Mouse (Mus musculus) midbrain, embryonic 10.5 days (tissue): ENCODE results near the gene Olfr827. TPM values are rescaled to one million over a fixed set of nuclear protein-coding genes. Genes with fewer than 3 reads are reported as not detected.

Source experiments
- DNase-seq: peaks from one replicate; pipeline ENCODE4 v3.0.0-alpha.2; 2017; ENCODE audit warnings: low spot score
- H3K27ac ChIP-seq: fragments of 300-500 bp; sonication (generic); replicated peaks from 2 replicates; pipeline ENCODE4 v1.5.1; 2016; ENCODE audit warnings: mild to moderate bottlenecking
- H3K27me3 ChIP-seq: fragments of 300-500 bp; sonication (generic); 2 replicates; pipeline ENCODE4 v1.6.1; 2016; ENCODE audit warnings: low read depth, mild to moderate bottlenecking; ENCODE audit not compliant: poor library complexity, severe bottlenecking
- H3K36me3 ChIP-seq: fragments of 300-500 bp; sonication (generic); 2 replicates; pipeline ENCODE4 v1.6.1; 2016; ENCODE audit warnings: mild to moderate bottlenecking, moderate library complexity
- H3K4me1 ChIP-seq: fragments of 300-500 bp; sonication (generic); 2 replicates; pipeline ENCODE4 v1.6.1; 2016
- H3K4me3 ChIP-seq: fragments of 300-500 bp; sonication (generic); 2 replicates; pipeline ENCODE4 v1.5.1; 2016; ENCODE audit warnings: mild to moderate bottlenecking, moderate library complexity
- H3K9me3 ChIP-seq: fragments of 300-500 bp; sonication (generic); replicated peaks from 2 replicates; pipeline ENCODE4 v1.6.1; 2016; ENCODE audit warnings: mild to moderate bottlenecking
- WGBS: fragments of 180-500 bp; shearing (Covaris S2); methylation state at CpG from one replicate; pipeline ENCODE4 v1.1.7; 2016; 5-methylcytosine and 5-hydroxymethylcytosine counted together
- polyA plus RNA-seq: library from polyadenylated mRNA; unstranded; fragments of >200 nt; fragmentation: Nextera tagmentation; extraction: Ambion mirVana; gene quantifications from 2 replicates; pipeline ENCODE4 v1.2.1, GENCODE M21; 2016

Olfr827 gene
- polyA plus RNA-seq: not detected in 2 replicates

DNA sequence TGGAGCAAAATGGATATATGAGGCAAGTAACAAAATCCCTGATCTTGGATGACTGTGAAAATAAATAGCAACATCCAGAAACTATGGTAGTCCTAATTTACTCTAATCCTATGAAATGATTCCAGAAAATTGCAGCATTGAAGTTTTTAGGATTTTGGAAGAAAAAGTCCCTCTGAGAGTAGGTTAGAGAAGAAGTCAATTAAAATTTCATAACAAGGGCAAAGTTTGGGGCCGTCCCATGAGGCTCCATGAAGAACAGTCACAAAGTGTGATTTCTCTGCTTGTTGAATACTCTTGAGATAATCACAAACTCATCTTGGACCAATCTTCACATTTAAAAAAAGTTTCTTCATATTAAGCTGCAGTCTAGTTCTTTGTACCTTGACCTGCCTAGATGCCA lies at the start of gene Olfr827:
Gene Olfr827 (minus strand): TSS at position 101 of the 400 bp plus-strand sequence.
- Histone ChIP-seq H3K27me3 (no peaks in the 10 kb centered on the region), H3K4me3 (no peak within 1 kb of the TSS), H3K27ac (no peak within 1 kb of the TSS), H3K36me3 (no peaks in the 10 kb centered on the region), H3K4me1 (no peaks in the 10 kb centered on the region), H3K9me3 (no peaks in the 10 kb centered on the region)
- DNase-seq: no peak
- 81% methylated on average over 1 of the region's 1 CpGs for whole genome bisulfite sequencing

DNA sequence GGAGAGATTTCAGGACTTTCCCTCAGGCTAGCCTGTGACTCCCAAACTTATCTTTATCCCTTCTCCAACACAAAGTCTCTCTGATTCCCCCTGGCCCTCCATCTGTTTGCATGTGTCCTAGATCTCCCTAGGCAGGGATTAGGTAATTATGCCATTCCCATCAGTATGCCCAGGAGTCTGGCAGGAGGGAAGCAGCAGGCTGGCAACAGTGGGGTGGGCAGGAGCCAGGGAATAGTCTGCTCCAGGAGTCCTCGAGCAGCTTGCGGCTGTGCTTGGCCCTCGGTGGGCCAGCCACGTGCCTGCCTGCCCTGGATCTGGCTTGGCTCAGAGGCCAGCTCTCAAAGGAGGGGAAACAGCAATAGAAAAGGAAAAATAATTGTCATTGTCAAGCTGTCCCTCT lies 49.0 kb upstream of the Olfr827 start:
- Histone ChIP-seq H3K9me3 (no peaks in the 10 kb centered on the region), H3K36me3 (no peaks in the 10 kb centered on the region), H3K4me1 (no peaks in the 10 kb centered on the region; the same call in 1 of the 2 replicates), H3K27me3 (no peaks in the 10 kb centered on the region), H3K4me3 (no peak overlapping the region), H3K27ac (0 out of 2 replicates have a peak overlapping the region, but pooled peaks have one; percentile 28)
- WGBS: 74% methylated on average over 4 of the region's 4 CpGs
- no peak for DNase-seq

DNA sequence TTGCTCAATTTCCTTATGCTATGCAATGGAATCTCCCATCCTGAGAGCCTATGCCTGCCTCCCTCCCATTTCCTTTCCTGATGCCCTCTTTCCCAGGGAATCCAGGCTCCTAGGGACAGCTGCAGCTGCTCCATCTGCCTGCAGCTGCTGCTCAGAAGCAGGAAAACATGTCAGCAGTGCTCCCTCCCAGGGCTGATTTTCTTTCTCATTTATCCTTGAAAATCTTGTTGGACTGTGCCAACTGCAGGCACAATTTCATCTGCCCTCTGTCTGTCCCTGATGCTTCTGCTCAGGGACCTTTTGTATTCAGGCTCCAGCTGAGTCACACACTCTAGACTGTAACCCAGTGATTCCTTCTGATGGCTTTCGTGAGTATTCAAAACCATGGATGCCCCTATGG lies 45.3 kb upstream of the Olfr827 start:
- no peak for DNase-seq
- no peaks in the 10 kb centered on the region for H3K27me3 ChIP-seq
- H3K4me1 ChIP-seq: peaks cover 7% of the 10 kb centered on the region
- no peaks in the 10 kb centered on the region for H3K9me3 ChIP-seq
- H3K36me3 ChIP-seq: no peaks in the 10 kb centered on the region
- WGBS: 84% methylated on average over 1 of the region's 1 CpGs
- H3K4me3 ChIP-seq: no peak overlapping the region
- H3K27ac ChIP-seq: no peak overlapping the region

DNA sequence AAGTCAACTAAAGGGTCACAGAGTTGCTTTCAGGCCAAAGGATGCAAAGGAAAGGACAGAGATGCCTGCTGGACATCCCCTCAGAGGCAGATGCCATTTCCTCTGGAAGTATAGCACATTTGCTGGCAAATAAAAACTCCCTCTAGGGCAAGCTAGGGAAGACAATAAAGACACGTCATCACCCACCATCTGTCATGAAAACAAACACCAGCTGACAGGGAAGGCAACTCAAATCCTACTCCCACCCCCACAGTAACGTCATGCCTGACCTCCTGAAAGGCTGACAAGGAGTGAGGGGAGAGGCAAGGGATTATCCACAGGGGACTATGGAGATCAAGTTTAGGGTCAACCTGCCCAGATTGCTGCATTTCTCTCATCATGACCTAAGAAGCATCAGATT lies 30.1 kb upstream of the Olfr827 start:
- Histone ChIP-seq H3K4me1 (peaks cover 5% of the 10 kb centered on the region; the same call in 1 of the 2 replicates), H3K4me3 (no peak overlapping the region), H3K27ac (no peak overlapping the region; the same call in 1 of the 2 replicates), H3K27me3 (no peaks in the 10 kb centered on the region), H3K9me3 (no peaks in the 10 kb centered on the region), H3K36me3 (no peaks in the 10 kb centered on the region)
- 6% methylated on average over 2 of the region's 2 CpGs for WGBS
- DNase-seq: peak; percentile 27

DNA sequence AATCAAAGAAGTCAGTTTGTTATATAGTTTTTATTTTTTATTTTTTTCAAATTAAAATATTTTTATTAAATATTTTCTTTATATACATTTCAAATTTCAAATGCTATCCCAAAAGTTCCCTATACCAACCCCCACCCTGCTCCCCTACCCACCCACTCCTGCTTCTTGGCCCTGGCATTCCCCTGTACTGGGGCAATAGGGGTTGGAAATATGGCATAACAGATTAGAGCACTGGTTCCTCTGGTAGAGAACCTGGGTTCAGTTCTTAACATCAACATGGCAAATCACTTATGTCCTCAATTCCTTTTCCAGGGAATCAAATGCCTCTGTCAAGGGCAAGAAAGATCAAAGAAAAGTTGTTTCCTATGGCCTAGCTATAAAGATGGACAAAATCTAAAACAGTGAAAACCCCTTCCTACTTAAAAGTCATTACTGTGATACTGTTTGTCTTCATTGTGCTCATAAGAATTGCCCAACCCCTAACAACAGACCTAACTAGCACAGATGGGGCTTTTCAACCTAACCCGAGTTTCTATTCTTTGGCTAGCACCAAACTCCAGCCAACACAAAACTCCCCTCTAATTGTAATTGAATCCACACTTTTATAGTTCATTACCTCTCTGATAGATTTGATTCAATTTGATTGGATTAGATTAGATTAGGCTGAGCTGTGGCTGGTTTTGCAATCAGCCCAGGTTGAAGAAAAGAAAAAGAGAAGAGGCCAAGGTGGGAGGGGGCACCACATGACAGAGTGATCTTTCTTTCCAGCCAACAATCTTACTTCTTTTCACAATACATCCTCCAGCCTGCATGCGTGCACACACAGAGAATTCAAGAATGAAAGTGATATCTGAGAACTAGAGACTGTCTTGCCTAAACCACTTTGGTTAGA lies 24.4 kb upstream of the Olfr827 start:
- H3K27me3 ChIP-seq: no peaks in the 10 kb centered on the region
- no peaks in the 10 kb centered on the region for H3K9me3 ChIP-seq
- no peaks in the 10 kb centered on the region for H3K36me3 ChIP-seq
- H3K27ac ChIP-seq: no peak overlapping the region
- DNase-seq: no peak
- 51% methylated on average over 2 of the region's 2 CpGs for WGBS
- H3K4me1 ChIP-seq: peaks cover 15% of the 10 kb centered on the region
- H3K4me3 ChIP-seq: no peak overlapping the region

DNA sequence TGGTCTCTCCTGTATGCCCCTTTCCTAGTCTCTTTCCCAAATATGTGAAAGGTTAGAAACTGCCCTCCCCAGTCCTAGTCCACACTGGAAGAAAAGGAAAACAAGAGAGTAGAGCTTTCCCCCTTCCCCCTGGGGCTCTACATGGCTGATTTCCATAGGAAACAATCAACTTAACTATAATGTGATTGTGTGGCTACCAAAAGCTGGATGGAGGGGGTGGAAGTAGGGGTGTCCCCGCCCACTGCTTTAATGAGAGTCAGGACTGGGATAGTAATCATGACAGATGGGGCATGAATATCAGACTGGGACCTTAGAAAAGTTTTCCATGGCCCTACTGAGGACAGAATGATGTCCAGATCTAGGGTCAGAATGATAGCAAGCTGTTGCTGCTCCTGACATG lies 20.4 kb upstream of the Olfr827 start:
- no peak for DNase-seq
- peak overlapping the region; percentile 42; the same call in 1 of the 2 replicates for H3K27ac ChIP-seq
- WGBS: 45% methylated on average over 1 of the region's 1 CpGs
- no peaks in the 10 kb centered on the region for H3K36me3 ChIP-seq
- no peak overlapping the region for H3K4me3 ChIP-seq
- no peaks in the 10 kb centered on the region for H3K9me3 ChIP-seq
- peaks cover 15% of the 10 kb centered on the region for H3K4me1 ChIP-seq
- no peaks in the 10 kb centered on the region for H3K27me3 ChIP-seq

DNA sequence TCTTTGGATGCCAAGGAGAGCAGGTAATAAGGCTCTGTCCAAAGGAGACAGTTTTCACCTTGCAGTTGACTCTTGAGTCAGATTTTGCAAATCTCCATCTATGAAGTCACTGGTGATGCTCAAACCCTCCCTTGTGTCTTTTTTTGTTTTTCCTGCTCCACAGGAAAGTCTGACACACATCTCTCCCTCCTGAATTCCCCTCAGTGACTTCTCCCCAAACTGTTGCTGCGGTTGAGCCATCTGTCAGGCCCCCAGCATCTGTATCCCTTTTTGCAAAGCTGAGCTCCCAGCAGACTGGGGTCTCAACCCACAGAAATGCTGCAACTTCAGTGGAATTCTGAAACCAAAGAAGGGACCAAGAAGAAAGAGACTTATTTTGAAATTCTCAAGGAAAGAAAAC lies 17.9 kb upstream of the Olfr827 start:
- Histone ChIP-seq H3K36me3 (no peaks in the 10 kb centered on the region), H3K9me3 (no peaks in the 10 kb centered on the region), H3K4me3 (no peak overlapping the region), H3K27me3 (no peaks in the 10 kb centered on the region), H3K27ac (no peak overlapping the region), H3K4me1 (peaks cover 8% of the 10 kb centered on the region)
- 76% methylated on average over 1 of the region's 1 CpGs for WGBS
- no peak for DNase-seq

DNA sequence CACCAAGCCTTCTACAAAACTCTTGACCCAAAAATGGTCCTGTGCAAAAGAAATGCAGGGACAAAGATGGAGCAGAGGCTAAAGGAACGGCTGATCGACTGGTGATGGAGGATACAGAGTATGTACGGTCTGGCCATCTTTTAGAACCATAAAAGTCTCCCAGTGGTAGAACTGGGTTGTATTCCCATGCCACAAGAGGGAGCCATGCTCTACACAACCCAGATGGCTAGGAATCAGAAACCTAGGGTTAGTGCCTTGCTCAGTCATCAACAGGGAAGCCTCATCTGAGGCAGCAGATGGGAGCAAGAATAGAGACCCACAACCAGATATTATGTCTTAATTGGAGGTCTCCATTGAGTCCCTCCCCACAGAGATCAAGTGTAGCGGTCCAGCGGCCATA lies 15.4 kb upstream of the Olfr827 start:
- H3K4me3 ChIP-seq: no peak overlapping the region
- no peak overlapping the region for H3K27ac ChIP-seq
- no peak for DNase-seq
- WGBS: 86% methylated on average over 5 of the region's 5 CpGs
- H3K36me3 ChIP-seq: no peaks in the 10 kb centered on the region
- H3K4me1 ChIP-seq: peaks cover 3% of the 10 kb centered on the region
- H3K9me3 ChIP-seq: no peaks in the 10 kb centered on the region
- no peaks in the 10 kb centered on the region for H3K27me3 ChIP-seq

DNA sequence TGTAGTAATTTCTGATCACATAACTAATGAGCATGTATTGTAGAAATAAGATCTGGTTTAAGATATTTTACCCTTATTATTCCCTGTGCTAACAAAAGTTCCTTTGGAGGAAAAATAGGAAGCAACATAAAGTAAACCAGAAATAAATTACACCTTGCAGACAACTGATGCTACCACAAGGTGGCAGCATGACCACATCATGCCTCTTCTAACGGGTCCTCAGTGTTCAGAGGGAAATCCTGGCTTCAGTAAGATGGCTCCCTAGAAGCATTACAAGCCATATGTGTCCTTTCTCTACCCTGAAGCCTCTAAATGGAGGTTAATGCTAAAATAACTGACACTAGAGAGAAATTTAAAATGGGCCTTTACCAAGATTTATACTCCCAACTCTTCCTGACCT lies 14.0 kb upstream of the Olfr827 start:
- Histone ChIP-seq H3K36me3 (no peaks in the 10 kb centered on the region), H3K4me1 (no peaks in the 10 kb centered on the region), H3K4me3 (no peak overlapping the region), H3K27me3 (no peaks in the 10 kb centered on the region), H3K27ac (no peak overlapping the region), H3K9me3 (no peaks in the 10 kb centered on the region)
- DNase-seq: peak; percentile 46
- 2% methylated on average over 1 of the region's 1 CpGs for WGBS

DNA sequence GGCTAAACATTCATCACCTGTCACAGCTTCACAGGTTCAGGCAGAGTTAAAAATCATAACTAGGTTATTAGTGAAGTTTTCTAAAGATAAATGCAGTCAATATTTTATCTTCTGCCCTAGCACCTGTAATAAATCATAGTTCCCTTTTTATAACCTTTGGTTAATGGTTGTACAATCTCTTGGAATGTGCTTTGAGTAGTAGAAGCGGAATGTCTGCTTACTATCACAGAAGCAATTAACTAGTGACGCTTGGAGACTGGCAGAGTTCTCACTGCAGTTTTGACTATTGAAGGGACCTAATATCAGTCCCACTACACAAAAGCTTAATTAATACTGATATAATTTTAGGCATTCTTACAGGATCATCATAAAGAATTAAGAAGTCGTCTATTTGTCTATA lies 10.8 kb upstream of the Olfr827 start:
- Histone ChIP-seq H3K36me3 (no peaks in the 10 kb centered on the region), H3K27me3 (no peaks in the 10 kb centered on the region), H3K27ac (no peak overlapping the region), H3K4me3 (no peak overlapping the region), H3K9me3 (no peaks in the 10 kb centered on the region), H3K4me1 (no peaks in the 10 kb centered on the region)
- 86% methylated on average over 3 of the region's 3 CpGs for WGBS
- DNase-seq: no peak

DNA sequence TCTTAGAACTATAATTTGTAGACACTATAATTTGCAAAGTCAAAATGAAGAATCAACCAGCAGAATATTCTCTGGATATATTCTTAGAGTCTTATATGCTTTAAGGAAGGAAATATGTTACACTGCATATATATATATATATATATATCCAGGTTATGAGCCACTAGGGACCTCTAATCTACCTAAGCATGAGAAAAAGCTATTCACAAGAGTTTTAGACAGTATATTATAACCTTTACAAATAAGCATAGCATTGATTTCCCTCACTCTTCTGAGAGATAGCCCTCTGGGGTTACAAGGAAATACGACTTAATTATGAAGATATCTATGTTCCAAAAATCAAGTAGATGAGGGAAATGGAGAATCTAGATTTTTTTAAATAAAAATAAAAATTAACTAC lies 30.1 kb downstream of the Olfr827 start, which contains the start of gene Olfr826:
Gene Olfr826 (minus strand): TSS at position 101 of the 400 bp plus-strand sequence.
- H3K27me3 ChIP-seq: no peaks in the 10 kb centered on the region
- no peaks in the 10 kb centered on the region for H3K9me3 ChIP-seq
- no peak within 1 kb of the TSS for H3K4me3 ChIP-seq
- H3K36me3 ChIP-seq: no peaks in the 10 kb centered on the region
- DNase-seq: no peak
- 83% methylated on average over 1 of the region's 1 CpGs for WGBS
- H3K27ac ChIP-seq: no peak within 1 kb of the TSS
- H3K4me1 ChIP-seq: no peaks in the 10 kb centered on the region

DNA sequence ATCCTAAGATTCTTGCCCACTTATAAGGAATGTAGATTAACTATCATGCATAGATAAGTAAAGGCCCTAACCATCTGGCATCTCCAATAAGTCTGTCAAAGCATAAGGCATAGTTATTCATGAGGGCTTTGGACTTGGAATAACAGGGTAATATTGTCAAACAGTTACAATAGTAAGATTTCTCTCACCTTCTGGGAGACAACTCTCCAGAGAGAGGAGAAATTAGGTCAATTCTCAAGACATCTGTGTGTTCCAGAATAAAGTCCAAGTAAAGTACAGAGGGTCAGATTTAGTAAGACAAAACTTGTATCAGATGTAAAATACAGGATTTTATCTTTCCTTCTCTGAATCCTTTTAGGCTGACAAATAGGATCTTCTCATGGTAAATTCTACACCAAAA lies 47.5 kb downstream of the Olfr827 start, which contains the start of gene Olfr825:
Gene Olfr825 (minus strand): TSS at position 101 of the 400 bp plus-strand sequence.
- H3K4me3 ChIP-seq: no peak within 1 kb of the TSS
- no peaks in the 10 kb centered on the region for H3K27me3 ChIP-seq
- DNase-seq: no peak
- no peaks in the 10 kb centered on the region for H3K4me1 ChIP-seq
- no peak within 1 kb of the TSS for H3K27ac ChIP-seq
- H3K36me3 ChIP-seq: no peaks in the 10 kb centered on the region
- no peaks in the 10 kb centered on the region for H3K9me3 ChIP-seq

DNA sequence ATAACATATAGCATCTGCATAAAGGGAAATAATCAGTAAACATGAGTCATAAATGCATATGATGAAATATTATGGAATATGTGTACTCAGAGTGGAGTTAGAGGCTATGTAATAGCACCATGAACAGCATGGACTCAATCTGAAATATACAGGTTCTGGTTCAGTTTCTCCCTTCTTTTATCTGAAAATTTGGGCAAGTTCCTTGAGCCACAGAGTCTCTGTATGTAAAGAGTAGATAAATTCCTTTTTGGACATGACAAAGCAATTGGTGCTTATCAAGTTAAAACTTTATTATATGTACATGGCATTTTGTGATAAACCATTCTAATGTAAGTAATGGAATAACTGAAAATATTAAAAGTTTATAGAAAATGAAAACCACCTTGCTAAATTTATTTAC lies 49.0 kb downstream of the Olfr827 start:
- no peak overlapping the region for H3K4me3 ChIP-seq
- no peaks in the 10 kb centered on the region for H3K27me3 ChIP-seq
- H3K27ac ChIP-seq: no peak overlapping the region
- DNase-seq: no peak
- no peaks in the 10 kb centered on the region for H3K4me1 ChIP-seq
- H3K9me3 ChIP-seq: no peaks in the 10 kb centered on the region
- H3K36me3 ChIP-seq: no peaks in the 10 kb centered on the region
